Mouse (Mus musculus) limb, embryonic 12.5 days (tissue): ENCODE results near the gene Shisal2a. TPM values are rescaled to one million over a fixed set of nuclear protein-coding genes. Genes with fewer than 3 reads are reported as not detected.

ENCODE experiments used
- ATAC-seq: fragments of 200-750 bp; cut with Nextera tagmentation; 2 replicates; pipeline ENCODE4 v1.8.0; 2017; ENCODE audit warnings: low read depth, moderate TSS enrichment; ENCODE audit not compliant: insufficient number of reproducible peaks, insufficient read depth, low FRiP score, low TSS enrichment
- H3K27ac ChIP-seq: fragments of 300-500 bp; sonication (generic); 2 replicates; pipeline ENCODE4 v1.5.1; 2016; ENCODE audit warnings: mild to moderate bottlenecking, moderate library complexity
- H3K27me3 ChIP-seq: fragments of 300-500 bp; sonication (generic); 2 replicates; pipeline ENCODE4 v1.6.1; 2016; ENCODE audit warnings: mild to moderate bottlenecking, moderate library complexity
- H3K36me3 ChIP-seq: fragments of 300-500 bp; sonication (generic); 2 replicates; pipeline ENCODE4 v1.6.1; 2016; ENCODE audit warnings: mild to moderate bottlenecking, moderate library complexity
- H3K4me1 ChIP-seq: fragments of 300-500 bp; sonication (generic); replicated peaks from 2 replicates; pipeline ENCODE4 v1.6.1; 2016
- H3K4me2 ChIP-seq: fragments of 300-500 bp; sonication (generic); 2 replicates; pipeline ENCODE4 v1.6.1; 2016; ENCODE audit warnings: mild to moderate bottlenecking, moderate library complexity
- H3K4me3 ChIP-seq: fragments of 300-500 bp; sonication (generic); replicated peaks from 2 replicates; pipeline ENCODE4 v1.5.1; 2016; ENCODE audit warnings: mild to moderate bottlenecking
- H3K9ac ChIP-seq: fragments of 300-500 bp; sonication (generic); replicated peaks from 2 replicates; pipeline ENCODE4 v1.6.1; 2016; ENCODE audit warnings: mild to moderate bottlenecking, moderate library complexity
- H3K9me3 ChIP-seq: fragments of 300-500 bp; sonication (generic); 2 replicates; pipeline ENCODE4 v1.6.1; 2016; ENCODE audit warnings: mild to moderate bottlenecking, moderate library complexity
- WGBS: fragments of 180-500 bp; shearing (Covaris S2); methylation state at CpG from one replicate; pipeline ENCODE4 v1.1.7; 2016; 5-methylcytosine and 5-hydroxymethylcytosine counted together
- polyA plus RNA-seq: library from polyadenylated mRNA; unstranded; fragments of >200 nt; fragmentation: Nextera tagmentation; extraction: Ambion mirVana; gene quantifications from 2 replicates; pipeline ENCODE4 v1.2.1, GENCODE M21; 2016

Shisal2a gene
- polyA plus RNA-seq, 1 experiment from 2014 or later, result 8.1 TPM

DNA sequence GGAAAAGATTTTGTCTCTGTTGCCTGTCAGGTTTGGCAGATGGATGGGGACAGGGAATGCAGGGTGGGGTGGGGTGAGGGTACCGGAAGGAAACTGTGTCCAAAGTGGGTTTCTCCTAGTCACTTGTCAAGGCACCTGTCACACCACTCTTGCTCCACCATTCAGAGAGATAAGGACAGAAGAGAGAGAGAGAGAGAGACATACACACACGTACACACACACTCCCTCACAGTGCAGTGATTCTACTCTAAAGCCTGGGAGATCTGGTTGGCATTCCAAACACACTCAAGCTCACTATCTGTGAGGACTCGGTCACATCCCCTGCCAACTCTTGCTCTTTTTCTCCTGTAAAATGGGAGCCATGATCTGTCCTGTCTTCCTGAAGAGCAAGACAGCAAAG, 11.0 kb downstream of the Shisal2a start:
- Histone ChIP-seq H3K4me2 (no peak overlapping the region), H3K4me1 (peaks cover 5% of the 10 kb centered on the region; the same call in 1 of the 2 replicates), H3K9me3 (0 out of 2 replicates have a peak, but pooled peaks cover 2% of the 10 kb centered on the region), H3K4me3 (no peak overlapping the region), H3K36me3 (no peaks in the 10 kb centered on the region), H3K27ac (no peak overlapping the region), H3K9ac (no peak overlapping the region), H3K27me3 (no peaks in the 10 kb centered on the region)
- 76% methylated on average over 3 of the region's 3 CpGs for WGBS
- ATAC-seq, result no peak

DNA sequence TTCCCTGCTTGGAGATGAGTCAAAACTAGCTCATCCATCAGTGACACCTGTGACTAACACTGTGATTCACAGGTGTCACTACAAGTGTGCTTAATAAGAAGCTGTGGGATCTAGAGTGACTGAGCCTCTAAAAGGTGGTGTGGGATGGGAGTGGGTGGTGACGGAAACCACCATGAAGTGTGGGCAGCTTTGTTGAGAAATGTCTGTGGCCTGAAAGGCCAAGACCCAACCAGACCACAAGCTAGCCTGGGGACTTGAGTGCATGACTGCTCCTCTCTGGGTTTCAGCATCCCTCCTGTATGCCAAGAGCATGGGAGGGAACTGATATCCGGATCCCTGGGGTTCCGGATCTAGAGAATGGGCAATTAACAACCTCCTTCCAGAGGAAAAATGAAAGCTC, 11.7 kb downstream of the Shisal2a start:
- Histone ChIP-seq H3K9ac (no peak overlapping the region), H3K9me3 (0 out of 2 replicates have a peak, but pooled peaks cover 3% of the 10 kb centered on the region), H3K27me3 (no peaks in the 10 kb centered on the region), H3K36me3 (no peaks in the 10 kb centered on the region), H3K4me1 (peaks cover 5% of the 10 kb centered on the region; the same call in 1 of the 2 replicates), H3K4me2 (no peak overlapping the region), H3K27ac (no peak overlapping the region), H3K4me3 (no peak overlapping the region)
- WGBS, result 82% methylated on average over 3 of the region's 3 CpGs
- ATAC-seq, result no peak

DNA sequence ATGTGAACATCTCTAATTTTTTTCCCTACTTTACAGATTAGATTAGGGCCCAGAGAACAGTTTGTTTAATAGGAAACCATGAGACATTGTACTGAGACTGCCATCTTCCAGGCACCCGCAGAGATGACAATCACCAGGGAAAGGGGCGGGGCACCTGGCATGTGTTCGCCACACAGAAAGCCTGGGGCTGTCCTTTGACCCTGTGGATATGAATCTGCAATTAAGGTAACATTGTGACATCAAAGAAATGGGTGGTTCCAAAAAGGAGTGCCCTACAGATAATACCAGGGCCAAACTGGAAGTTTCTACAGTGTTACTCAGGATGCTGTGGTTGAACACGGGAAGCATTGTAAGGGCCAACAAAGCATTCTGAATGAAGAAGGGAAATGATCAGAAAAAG, 12.7 kb downstream of the Shisal2a start:
- 0 out of 2 replicates have a peak, but pooled peaks cover 3% of the 10 kb centered on the region for H3K9me3 ChIP-seq
- H3K27me3 ChIP-seq, result no peaks in the 10 kb centered on the region
- H3K27ac ChIP-seq, result no peak overlapping the region
- ATAC-seq, result no peak
- H3K4me3 ChIP-seq, result no peak overlapping the region
- H3K36me3 ChIP-seq, result no peaks in the 10 kb centered on the region
- H3K4me1 ChIP-seq, result peaks cover 5% of the 10 kb centered on the region; the same call in 1 of the 2 replicates
- no peak overlapping the region for H3K4me2 ChIP-seq
- WGBS, result 69% methylated on average over 4 of the region's 4 CpGs
- no peak overlapping the region for H3K9ac ChIP-seq

DNA sequence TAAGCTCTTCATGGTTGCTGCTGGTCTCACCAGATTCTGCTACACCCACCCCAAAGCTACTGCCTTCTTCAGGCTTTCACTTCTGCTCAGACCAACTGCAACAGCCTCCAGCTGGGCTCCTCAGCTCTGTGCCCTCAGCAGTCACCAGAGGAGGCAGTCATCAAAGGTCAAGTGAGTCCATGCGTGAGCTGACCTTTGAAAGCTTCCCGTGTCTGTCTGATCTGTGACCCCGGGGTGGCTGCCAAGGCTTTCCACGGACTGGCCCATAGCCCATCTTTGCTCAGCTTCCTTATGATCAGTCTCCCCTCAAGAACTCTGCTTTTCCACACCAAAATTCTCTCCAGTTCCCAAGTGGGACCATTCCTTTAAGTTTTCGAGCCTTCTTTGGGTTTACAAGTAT, 13.9 kb downstream of the Shisal2a start:
- no peaks in the 10 kb centered on the region for H3K27me3 ChIP-seq
- H3K4me1 ChIP-seq, result peaks cover 9% of the 10 kb centered on the region
- H3K4me3 ChIP-seq, result no peak overlapping the region
- no peak overlapping the region for H3K4me2 ChIP-seq
- H3K36me3 ChIP-seq, result no peaks in the 10 kb centered on the region
- no peak overlapping the region for H3K9ac ChIP-seq
- H3K27ac ChIP-seq, result no peak overlapping the region
- no peak for ATAC-seq
- WGBS, result 33% methylated on average over 5 of the region's 5 CpGs
- 0 out of 2 replicates have a peak, but pooled peaks cover 3% of the 10 kb centered on the region for H3K9me3 ChIP-seq

DNA sequence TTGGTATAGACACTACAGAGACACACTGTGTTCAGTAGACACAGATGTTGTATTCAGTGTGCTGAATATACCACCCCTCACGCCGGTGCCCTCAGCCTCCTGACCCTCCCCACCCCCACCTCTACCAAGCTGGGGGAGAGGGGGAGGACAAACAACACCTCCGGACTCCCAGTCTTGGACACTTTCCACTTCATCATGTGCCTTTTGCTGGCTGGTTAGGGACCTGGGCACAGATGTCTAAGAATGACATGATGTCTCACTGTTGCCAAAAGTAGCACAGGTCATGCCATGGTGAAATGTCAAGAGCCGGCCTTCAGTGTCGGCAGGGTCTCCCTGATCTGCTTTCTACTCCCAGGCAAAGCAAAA, 19.1 kb downstream of the Shisal2a start:
- no peak for ATAC-seq
- Histone ChIP-seq H3K27ac (peak overlapping the region; percentile 98), H3K4me3 (no peak overlapping the region), H3K9ac (no peak overlapping the region), H3K27me3 (no peaks in the 10 kb centered on the region), H3K9me3 (0 out of 2 replicates have a peak, but pooled peaks cover 3% of the 10 kb centered on the region), H3K4me2 (no peak overlapping the region; the same call in 1 of the 2 replicates), H3K4me1 (peaks cover 60% of the 10 kb centered on the region), H3K36me3 (no peaks in the 10 kb centered on the region)
- 20% methylated on average over 5 of the region's 5 CpGs for WGBS

DNA sequence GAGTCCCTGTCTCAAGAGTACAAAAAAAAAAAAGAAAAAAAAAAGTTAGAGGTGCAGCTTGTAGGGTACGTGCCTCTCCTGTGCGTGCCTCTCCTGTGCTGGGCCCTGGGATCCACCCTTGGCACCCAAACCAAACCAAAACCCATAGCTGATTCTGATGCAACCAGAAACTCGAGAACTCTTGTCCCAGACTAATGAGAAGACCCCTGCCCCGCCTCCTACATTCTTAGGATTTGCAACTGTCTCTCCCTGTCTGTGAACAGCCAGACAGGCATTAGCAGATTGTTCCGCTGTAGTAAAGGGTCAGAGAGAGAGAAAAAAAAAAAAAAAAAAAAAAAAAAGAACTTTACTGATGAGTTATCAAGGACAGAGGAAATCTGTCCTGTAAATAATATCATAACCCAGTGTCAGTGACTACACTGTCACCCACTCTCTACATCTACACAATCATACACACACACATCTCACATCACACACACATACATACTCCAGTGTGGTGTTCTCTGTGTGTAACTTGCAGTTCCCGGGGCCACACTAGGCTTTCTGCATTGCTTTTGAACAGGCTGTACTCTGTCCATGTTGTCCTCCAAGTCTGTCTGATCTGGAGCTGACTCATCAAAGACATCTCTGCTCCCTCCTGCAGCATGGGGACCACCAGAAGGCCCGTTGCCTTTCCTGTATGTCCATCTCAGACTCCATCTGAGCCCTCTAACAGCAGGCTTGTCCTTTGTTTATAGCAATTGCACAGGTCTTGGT, 19.6 kb downstream of the Shisal2a start:
- no peaks in the 10 kb centered on the region for H3K27me3 ChIP-seq
- H3K36me3 ChIP-seq, result no peaks in the 10 kb centered on the region
- H3K9me3 ChIP-seq, result 0 out of 2 replicates have a peak, but pooled peaks cover 3% of the 10 kb centered on the region
- H3K4me3 ChIP-seq, result no peak overlapping the region
- H3K27ac ChIP-seq, result peak overlapping the region; percentile 98
- 8% methylated on average over 7 of the region's 7 CpGs for WGBS
- H3K9ac ChIP-seq, result no peak overlapping the region; the same call in 1 of the 2 replicates
- peaks cover 66% of the 10 kb centered on the region for H3K4me1 ChIP-seq
- H3K4me2 ChIP-seq, result peak overlapping the region; percentile 48
- peak; percentile 30; the same call in 1 of the 2 replicates for ATAC-seq

DNA sequence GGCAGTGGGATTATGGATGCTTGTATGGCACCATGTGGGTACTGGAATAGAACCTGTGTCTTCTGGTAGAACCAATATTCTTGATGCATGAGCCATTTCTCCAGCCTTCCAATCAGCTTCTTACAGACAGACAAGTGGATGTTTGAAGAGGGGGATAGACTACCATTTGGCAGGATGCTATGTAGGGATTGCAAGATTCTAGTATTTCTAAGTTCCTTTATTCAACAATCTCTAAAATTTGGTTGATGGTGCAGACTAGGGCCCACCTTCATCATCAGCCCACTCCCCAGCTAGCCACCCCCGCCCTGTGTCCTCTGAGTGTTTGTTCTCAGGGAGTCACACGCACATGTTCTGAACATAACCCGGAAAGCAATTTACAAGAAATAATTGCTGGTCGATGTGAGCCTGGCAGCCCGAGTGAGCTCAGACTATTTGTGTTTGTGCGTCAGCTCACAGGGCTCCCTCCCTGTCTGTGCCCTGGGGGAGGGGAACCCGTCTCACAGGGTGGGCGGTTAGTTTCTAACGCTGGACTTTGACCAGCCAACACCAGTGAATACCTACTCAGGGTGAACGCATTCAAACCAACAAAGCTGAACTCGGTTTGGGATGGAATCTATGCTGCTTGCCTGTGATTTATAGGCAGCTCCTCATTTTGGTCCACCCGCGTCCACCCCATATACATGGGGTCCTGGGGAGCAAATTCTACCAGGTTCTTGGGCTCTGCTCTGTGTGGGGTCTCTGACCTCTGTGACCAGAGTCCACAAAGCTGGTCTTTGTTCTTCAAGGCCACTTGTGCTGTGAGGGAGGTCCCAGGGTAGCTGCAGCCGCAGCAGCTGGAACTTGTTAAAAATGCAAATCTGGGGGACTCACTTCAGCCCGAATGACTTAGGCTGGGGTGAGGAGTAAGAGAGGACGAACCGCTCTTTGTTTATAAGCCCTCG, 20.6 kb downstream of the Shisal2a start:
- Histone ChIP-seq H3K9me3 (0 out of 2 replicates have a peak, but pooled peaks cover 3% of the 10 kb centered on the region), H3K36me3 (no peaks in the 10 kb centered on the region), H3K9ac (peak overlapping the region; percentile 40; the same call in 1 of the 2 replicates), H3K4me3 (no peak overlapping the region), H3K4me2 (peak overlapping the region; percentile 48), H3K27ac (peak overlapping the region; percentile 98), H3K27me3 (no peaks in the 10 kb centered on the region), H3K4me1 (peaks cover 71% of the 10 kb centered on the region)
- ATAC-seq, result peak; percentile 76
- 3% methylated on average over 18 of the region's 18 CpGs for WGBS

DNA sequence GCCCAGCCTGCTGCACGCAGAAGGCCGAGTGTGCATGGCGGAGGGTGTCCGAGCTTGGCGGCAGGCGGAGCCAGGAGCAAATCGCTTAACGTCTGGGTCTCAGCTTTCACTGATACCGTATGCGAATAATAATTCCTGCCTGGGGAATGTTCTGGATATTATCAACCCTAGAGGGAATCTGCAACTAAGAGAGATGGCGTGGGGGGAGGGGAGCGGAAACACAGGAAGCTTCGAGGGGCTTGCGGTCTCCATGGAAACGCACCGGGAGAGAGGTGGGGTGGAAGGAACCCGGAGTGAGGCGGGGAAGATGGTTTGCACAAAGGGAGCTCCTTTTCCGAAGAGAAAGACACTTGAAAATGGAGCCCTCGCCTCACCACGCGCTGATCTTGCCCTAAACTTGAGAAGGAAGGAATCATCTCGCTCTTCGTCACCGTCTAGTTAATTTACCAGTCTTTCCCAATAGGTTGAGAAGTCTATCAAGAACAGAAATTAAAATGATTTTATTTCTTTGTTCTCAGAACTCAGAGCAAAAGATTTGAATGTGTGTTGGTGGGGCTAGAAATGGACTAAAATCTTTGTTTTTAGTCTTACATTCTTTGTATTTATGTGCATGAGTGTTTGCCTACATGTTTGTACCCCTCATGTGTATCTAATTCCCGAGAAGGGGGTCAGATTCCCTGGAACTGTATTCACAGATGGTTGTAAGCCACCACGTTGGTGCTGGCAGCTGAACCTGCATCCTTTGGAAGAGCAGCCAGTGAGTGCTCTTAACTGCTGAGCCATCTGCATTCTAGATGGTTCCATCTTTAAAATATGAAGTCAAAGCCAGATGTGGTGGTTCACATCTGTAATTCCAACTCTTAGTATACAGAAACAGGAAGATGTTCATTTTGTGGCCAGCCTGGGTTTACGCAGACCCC, 22.8 kb downstream of the Shisal2a start:
- H3K4me1 ChIP-seq, result peaks cover 81% of the 10 kb centered on the region
- H3K9ac ChIP-seq, result no peak overlapping the region

DNA sequence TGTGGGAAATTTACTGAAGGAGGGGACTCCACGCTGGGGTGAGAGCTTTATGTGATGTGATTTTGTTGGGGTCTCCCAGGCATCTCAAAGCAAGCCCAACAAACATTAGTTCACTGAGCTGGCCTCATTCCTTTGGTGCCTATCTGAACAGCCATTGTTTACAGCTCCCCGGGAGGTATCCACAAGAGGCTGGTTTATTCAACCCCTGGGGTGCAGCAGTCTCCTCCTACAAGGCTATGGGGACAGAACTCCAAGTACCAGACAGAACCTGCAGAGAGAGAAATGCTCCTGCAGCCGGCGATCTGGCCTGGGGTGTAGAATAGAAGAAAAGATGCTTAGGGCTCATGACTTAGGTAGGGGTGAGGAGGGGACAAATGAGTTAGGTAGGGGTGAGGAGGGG, 24.7 kb downstream of the Shisal2a start:
- Histone ChIP-seq H3K4me3 (no peak overlapping the region), H3K9ac (no peak overlapping the region), H3K27me3 (no peaks in the 10 kb centered on the region), H3K9me3 (no peaks in the 10 kb centered on the region), H3K4me1 (peaks cover 82% of the 10 kb centered on the region), H3K36me3 (no peaks in the 10 kb centered on the region), H3K27ac (peak overlapping the region; percentile 98), H3K4me2 (no peak overlapping the region)
- WGBS, result 16% methylated on average over 4 of the region's 4 CpGs
- ATAC-seq, result no peak

More for the DNA sequence above, 22.8 kb downstream of the Shisal2a start:
- Histone ChIP-seq H3K9me3 (no peaks in the 10 kb centered on the region), H3K4me3 (peak overlapping the region; percentile 18; the same call in 1 of the 2 replicates), H3K27ac (peak overlapping the region; percentile 98), H3K4me2 (peak overlapping the region; percentile 42), H3K36me3 (no peaks in the 10 kb centered on the region), H3K27me3 (no peaks in the 10 kb centered on the region)
- 5% methylated on average over 28 of the region's 28 CpGs for WGBS
- 0 out of 2 replicates have a peak, but pooled peaks have one; percentile 6 for ATAC-seq

DNA sequence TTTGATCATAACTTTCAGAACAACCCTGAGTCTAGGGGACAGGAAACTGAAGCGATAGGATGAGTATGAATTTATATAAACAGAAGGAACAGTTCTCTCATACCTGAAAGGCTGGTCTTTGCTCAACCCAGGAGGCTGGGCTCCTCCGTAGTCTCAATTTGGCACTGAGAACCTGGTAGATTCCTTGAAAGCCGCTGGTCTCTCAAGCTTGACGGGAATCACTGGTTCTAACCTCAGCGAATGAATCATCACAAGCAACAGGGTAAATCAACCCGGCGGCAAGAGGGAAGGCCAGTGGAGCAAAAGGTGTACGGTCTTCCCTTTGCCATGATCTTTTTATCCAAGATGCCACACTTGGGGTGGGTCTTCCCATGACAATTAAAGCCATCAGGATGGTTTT, 25.7 kb downstream of the Shisal2a start:
- Histone ChIP-seq H3K27ac (no peak overlapping the region), H3K27me3 (no peaks in the 10 kb centered on the region), H3K4me3 (no peak overlapping the region), H3K36me3 (no peaks in the 10 kb centered on the region), H3K9ac (no peak overlapping the region), H3K4me2 (no peak overlapping the region), H3K9me3 (no peaks in the 10 kb centered on the region), H3K4me1 (peaks cover 72% of the 10 kb centered on the region)
- no peak for ATAC-seq
- WGBS, result 95% methylated on average over 8 of the region's 8 CpGs
